Mouse (Mus musculus) heart, adult 18-20 months (tissue): Measurements from ENCODE around the gene Pxmp2. TPM values are rescaled to one million over a fixed set of nuclear protein-coding genes. Genes with fewer than 3 reads are reported as not detected.

Experiments
- DNase-seq, 2 experiments: peaks; one replicate each; pipeline ENCODE4 v3.0.0; 2021 to 2022; ENCODE audit warnings: mixed read lengths in 1 of 2
- total RNA-seq, 2 experiments: library from RNA; stranded (reverse); gene quantifications; 2 replicates each; pipeline ENCODE4 v1.2.3; 2021

Pxmp2 gene
- total RNA-seq, 2 experiments from 2014 or later: 120 to 124 TPM

GRCm38 (mm10) chr5:110230780-110231461 lies 55.1 kb downstream of the Pxmp2 start, which contains the start of gene Ankle2:
Gene Ankle2, plus strand, starts transcription at chr5:110231004.
- peak; percentile 93 to 95 for DNase-seq

- no peak for DNase-seq
These were observed 55.6 kb downstream of the Pxmp2 start for GRCm38 (mm10) chr5:110230401-110230779.

- no peak for DNase-seq
These were observed 58.6 kb downstream of the Pxmp2 start for GRCm38 (mm10) chr5:110227336-110227883.

- DNase-seq: no peak
These were observed 60.9 kb downstream of the Pxmp2 start for GRCm38 (mm10) chr5:110225056-110225455.

Other genes with a start within 250 kb of the Pxmp2 start
- gene Gm17655, start 213.7 kb downstream of the Pxmp2 start, total RNA-seq: 1 to 10 TPM; 1.9 to 3.6 TPM
- gene Gm35315, start 191.8 kb downstream of the Pxmp2 start, total RNA-seq: not detected
- gene Plcxd1, start 186.2 kb downstream of the Pxmp2 start, total RNA-seq: not detected
- gene Gtpbp6, start 178.0 kb downstream of the Pxmp2 start, total RNA-seq: 10 to 100 TPM; 24.8 to 31.3 TPM
- 1 to 10 TPM; 3.6 to 4.0 TPM for gene Zfp605, start 176.1 kb downstream of the Pxmp2 start, total RNA-seq
- 10 to 100 TPM; 11.3 to 11.9 TPM for gene Chfr, start 150.3 kb downstream of the Pxmp2 start, total RNA-seq
- 10 to 100 TPM; 48.3 to 51.2 TPM for gene Golga3, start 109.5 kb downstream of the Pxmp2 start, total RNA-seq
- 10 to 100 TPM; 26.2 to 28.4 TPM for gene Ankle2, start 55.2 kb downstream of the Pxmp2 start, total RNA-seq
- 10 to 100 TPM; 32.9 to 35.7 TPM for gene Pgam5, start 16.3 kb downstream of the Pxmp2 start, total RNA-seq
- gene Pole, start 120 bp upstream of the Pxmp2 start, total RNA-seq: 1 to 10 TPM; 2.2 to 2.3 TPM
- gene P2rx2, start 57.0 kb upstream of the Pxmp2 start, total RNA-seq: not detected
- not detected for gene Lrcol1, start 58.5 kb upstream of the Pxmp2 start, total RNA-seq
- 10 to 100 TPM; 44.9 to 50.1 TPM for gene Fbrsl1, start 162.3 kb upstream of the Pxmp2 start, total RNA-seq